Mouse (Mus musculus) cerebellum, adult 2 months (tissue): ENCODE measurements around the gene Olfr711. TPM values are rescaled to one million over a fixed set of nuclear protein-coding genes. Genes with fewer than 3 reads are reported as not detected.
"Not testable (repeated sequence)": the region's sequence is repeated elsewhere in the genome, so short reads cannot be mapped to it uniquely, and the experiment has no call there.

Source experiments
- DNase-seq, 2 experiments: peaks; one replicate each; pipeline ENCODE4 v3.0.0; 2021
- H3K27ac ChIP-seq: fragments of 200-500 bp; 2 replicates; pipeline ENCODE4 v1.5.1; 2012; ENCODE audit warnings: low read length, control low read depth, inconsistent platforms; ENCODE audit not compliant: insufficient read depth
- H3K27me3 ChIP-seq: fragments of 200-500 bp; 2 replicates; pipeline ENCODE4 v1.6.1; 2012; ENCODE audit warnings: inconsistent platforms, mild to moderate bottlenecking, low read length, moderate library complexity; ENCODE audit not compliant: control insufficient read depth, insufficient read depth
- H3K4me1 ChIP-seq: fragments of 200-500 bp; 2 replicates; pipeline ENCODE4 v1.6.1; 2011; ENCODE audit warnings: low read length; ENCODE audit not compliant: control insufficient read depth, insufficient read depth
- H3K4me3 ChIP-seq: fragments of 200-500 bp; replicated peaks from 2 replicates; pipeline ENCODE3; 2011; ENCODE audit warnings: mild to moderate bottlenecking, low read depth, low read length, control low read depth; ENCODE audit not compliant: insufficient read depth
- CTCF ChIP-seq: fragments of 200-500 bp; IDR thresholded peaks from 2 replicates; pipeline ENCODE4 v1.5.1; 2011; ENCODE audit warnings: low read depth, mild to moderate bottlenecking, control low read depth, low read length, moderate library complexity, borderline replicate concordance; ENCODE audit not compliant: insufficient read depth
- POLR2A ChIP-seq: fragments of 200-500 bp; IDR thresholded peaks from 2 replicates; pipeline ENCODE4 v1.6.1; 2011; ENCODE audit warnings: low read length, control low read depth, borderline replicate concordance; ENCODE audit not compliant: insufficient read depth
- WGBS: fragments of 180-500 bp; shearing (Covaris S2); methylation state at CpG from one replicate; pipeline ENCODE4 v1.1.7; 2018; 5-methylcytosine and 5-hydroxymethylcytosine counted together
- polyA plus RNA-seq: library from polyadenylated mRNA; depleted of rRNA; stranded (reverse); fragments of >200 nt; gene quantifications from 2 replicates; pipeline ENCODE4 v1.2.3, GENCODE M21; 2012; rRNA removed

Olfr711 gene
- polyA plus RNA-seq, result not detected in 2 replicates

DNA sequence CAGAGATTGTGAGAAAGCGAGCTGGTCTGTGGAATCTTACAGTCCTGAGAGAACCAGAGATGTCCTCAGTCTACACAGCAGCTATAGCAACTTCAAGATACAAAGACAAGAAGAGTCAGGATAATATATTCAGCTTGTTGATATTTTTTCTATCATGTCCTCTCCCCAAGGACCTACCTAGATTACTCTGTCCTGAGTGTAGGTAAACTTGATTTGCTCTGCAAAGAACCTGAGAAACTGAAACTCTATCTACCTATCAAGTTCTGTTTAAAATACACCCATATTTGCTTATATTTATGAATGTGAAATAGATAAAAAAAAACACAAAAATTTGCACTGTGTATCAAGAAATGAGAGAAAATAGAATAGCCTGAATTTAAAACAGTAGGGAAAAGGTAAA, at the start of gene Olfr711:
Gene Olfr711 (minus strand): TSS at position 101 of the 400 bp plus-strand sequence.
- Histone ChIP-seq H3K27me3 (no peaks in the 10 kb centered on the region), H3K4me1 (no peaks in the 10 kb centered on the region), H3K4me3 (no peak within 1 kb of the TSS), H3K27ac (no peak within 1 kb of the TSS)
- TF ChIP-seq POLR2A, result no peak
- no peak for TF ChIP-seq CTCF
- DNase-seq, result no peak
- WGBS, result 43% methylated on average over 1 of the region's 1 CpGs

DNA sequence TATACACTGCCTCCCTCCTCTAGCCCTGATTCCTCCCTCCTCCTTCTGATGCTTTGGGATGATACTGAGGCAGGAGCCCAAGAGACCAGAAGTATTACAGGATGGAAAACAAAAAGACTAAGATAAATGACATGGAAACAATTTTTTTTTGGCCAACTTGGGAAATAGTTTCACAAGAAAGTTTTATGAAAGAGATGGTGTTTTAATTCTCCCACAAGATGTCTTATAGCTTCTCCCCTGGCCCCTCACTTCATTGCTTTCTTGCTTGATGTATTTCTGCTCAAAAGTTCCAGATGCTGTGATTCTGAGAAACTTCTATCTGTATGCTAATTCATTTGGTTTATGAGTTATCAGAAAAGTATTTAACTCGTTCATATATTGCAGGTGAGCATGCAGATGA, 30.7 kb upstream of the Olfr711 start, which contains the start of gene Olfr2:
Gene Olfr2 (minus strand): TSS at position 101 of the 400 bp plus-strand sequence.
- H3K4me3 ChIP-seq, result no peak within 1 kb of the TSS
- DNase-seq, result no peak
- 40% methylated on average over 1 of the region's 1 CpGs for WGBS
- H3K27me3 ChIP-seq, result no peaks in the 10 kb centered on the region
- H3K4me1 ChIP-seq, result no peaks in the 10 kb centered on the region
- TF ChIP-seq CTCF, result no peak
- TF ChIP-seq POLR2A, result no peak
- no peak within 1 kb of the TSS for H3K27ac ChIP-seq

DNA sequence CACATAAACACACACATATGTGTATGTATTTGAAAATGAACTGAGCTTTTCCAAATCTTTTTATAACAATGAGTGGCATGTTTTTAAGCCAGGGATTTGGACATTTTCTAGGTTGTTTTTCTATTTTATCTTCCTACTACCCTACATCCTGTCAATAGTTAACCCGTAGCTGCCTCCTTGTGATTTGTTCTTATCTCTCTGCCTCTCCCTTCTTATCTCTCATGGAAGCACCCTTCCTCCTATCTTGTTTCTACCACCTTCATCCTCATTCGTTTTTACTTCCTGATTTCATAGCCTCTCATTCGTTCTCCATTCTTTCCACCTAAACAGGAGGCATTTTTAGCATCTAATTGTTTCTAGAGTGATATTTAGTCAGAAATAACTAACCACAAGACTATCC, 28.9 kb upstream of the Olfr711 start:
- Histone ChIP-seq H3K27ac (no peak overlapping the region), H3K4me3 (no peak overlapping the region), H3K27me3 (no peaks in the 10 kb centered on the region), H3K4me1 (no peaks in the 10 kb centered on the region)
- 62% methylated on average over 3 of the region's 3 CpGs for WGBS
- DNase-seq, result no peak
- TF ChIP-seq CTCF (no peak), POLR2A (no peak)

DNA sequence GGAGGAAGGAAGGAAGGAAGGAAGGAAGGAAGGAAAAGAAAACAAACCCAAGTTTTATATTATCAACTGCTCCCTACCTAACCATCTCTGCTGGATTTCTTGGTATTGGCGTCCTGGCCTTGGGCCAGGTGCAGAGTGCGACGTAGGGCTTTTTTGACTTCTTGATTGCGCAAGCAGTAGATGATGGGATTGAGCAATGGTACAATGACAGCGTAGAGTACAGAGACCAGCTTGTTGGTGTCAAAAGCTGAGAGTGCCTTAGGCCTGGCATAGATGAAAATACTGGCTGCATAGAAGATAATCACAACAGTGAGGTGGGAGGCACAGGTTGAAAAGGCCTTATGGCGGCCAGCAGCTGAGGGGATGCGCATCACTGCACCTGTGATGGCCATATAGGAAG, 25.5 kb upstream of the Olfr711 start:
- H3K27ac ChIP-seq, result no peak overlapping the region
- no peak overlapping the region for H3K4me3 ChIP-seq
- no peaks in the 10 kb centered on the region for H3K4me1 ChIP-seq
- 83% methylated on average over 7 of the region's 7 CpGs for WGBS
- H3K27me3 ChIP-seq, result no peaks in the 10 kb centered on the region
- TF ChIP-seq CTCF, result no peak
- TF ChIP-seq POLR2A, result no peak
- DNase-seq, result no peak

DNA sequence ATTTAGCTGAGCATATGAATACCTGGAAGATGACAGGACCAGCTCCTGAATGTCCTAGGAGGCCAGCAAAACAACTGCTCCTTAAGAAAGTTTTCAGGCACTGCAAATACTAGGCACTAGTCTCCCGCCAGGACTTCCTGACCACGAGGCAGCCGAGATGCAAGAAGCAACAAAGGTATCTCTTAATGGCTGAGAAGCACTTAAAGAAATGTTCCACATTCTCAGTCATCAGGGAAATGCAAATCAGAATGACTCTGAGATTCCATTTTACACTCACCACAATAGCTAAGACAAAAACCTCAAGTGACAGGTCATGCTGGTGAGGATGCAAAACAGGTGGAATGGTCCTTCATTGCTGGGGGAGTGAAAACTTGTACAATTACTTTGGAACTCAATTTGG, 10.0 kb upstream of the Olfr711 start:
- Histone ChIP-seq H3K4me1 (no peaks in the 10 kb centered on the region), H3K4me3 (no peak overlapping the region), H3K27ac (no peak overlapping the region), H3K27me3 (no peaks in the 10 kb centered on the region)
- TF ChIP-seq CTCF (no peak), POLR2A (no peak)
- 92% methylated on average over 3 of the region's 3 CpGs for WGBS
- DNase-seq, result no peak

DNA sequence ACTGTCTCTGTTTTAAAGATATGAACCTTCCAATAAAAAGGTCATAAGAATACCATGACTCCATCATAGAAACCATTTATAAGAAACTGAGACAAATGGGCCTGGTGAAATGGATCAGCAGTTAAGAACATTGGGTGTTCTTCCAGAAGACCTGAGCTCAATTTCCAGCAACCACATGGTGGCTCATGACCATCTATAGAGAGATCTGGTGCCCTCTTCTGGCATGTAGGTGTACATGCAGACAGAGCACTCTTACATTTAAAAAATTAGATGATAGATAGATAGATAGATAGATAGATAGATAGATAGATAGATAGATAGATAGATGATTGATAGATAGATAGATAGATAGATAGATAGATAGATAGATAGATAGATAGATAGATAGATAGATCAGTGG, 7.8 kb downstream of the Olfr711 start:
- H3K4me1 ChIP-seq, H3K4me3 ChIP-seq, H3K27me3 ChIP-seq, DNase-seq, H3K27ac ChIP-seq: not testable (repeated sequence)

DNA sequence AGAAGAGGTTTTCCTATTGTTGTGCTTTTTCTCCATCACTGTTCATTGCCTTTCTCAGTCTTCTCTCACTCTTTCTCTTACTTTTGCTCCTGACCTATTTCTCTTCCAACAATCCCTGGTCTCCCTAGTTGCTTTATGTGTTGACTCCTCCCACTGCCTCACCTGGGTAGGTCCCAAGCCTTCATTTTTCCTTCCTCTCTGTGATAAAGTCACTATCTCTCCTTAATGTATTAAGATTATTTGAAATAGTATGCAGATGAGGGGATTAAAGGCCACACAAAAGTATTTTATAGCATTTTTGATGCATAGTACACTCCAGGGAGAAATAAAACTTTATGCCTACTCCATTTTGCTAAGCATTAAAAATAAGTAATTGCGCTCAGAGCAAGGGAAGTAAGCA, 11.4 kb downstream of the Olfr711 start, which contains the start of gene Olfr6:
Gene Olfr6 (minus strand): TSS at position 101 of the 400 bp plus-strand sequence.
- no peak for DNase-seq
- H3K4me1 ChIP-seq, result no peaks in the 10 kb centered on the region
- H3K27ac ChIP-seq, result no peak within 1 kb of the TSS
- WGBS, result 83% methylated on average over 1 of the region's 1 CpGs
- TF ChIP-seq CTCF (no peak), POLR2A (no peak)
- no peak within 1 kb of the TSS for H3K4me3 ChIP-seq
- H3K27me3 ChIP-seq, result no peaks in the 10 kb centered on the region

DNA sequence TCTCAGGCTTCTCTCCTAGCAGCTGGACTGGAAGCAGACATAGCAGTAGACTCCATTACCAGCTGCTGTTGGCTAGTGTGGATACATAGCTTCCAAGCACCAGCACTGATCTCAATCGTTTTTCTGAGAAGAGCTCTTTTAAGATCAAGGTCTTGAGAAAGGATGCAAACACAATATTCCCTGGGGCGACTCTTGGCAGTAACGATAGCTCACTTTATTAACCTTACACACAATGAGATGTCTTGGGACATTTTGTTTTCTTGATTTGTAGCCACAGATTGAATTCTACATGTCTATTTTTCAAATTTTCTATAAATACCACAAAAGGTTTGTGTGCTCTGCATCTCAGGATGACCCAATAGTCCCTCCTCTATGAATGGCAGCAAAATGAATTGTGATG, 27.0 kb downstream of the Olfr711 start, which contains the start of gene Olfr710:
Gene Olfr710 (minus strand): TSS at position 101 of the 400 bp plus-strand sequence.
- no peak for TF ChIP-seq CTCF
- TF ChIP-seq POLR2A, result no peak
- WGBS, result 67% methylated on average over 3 of the region's 3 CpGs
- DNase-seq, result no peak

DNA sequence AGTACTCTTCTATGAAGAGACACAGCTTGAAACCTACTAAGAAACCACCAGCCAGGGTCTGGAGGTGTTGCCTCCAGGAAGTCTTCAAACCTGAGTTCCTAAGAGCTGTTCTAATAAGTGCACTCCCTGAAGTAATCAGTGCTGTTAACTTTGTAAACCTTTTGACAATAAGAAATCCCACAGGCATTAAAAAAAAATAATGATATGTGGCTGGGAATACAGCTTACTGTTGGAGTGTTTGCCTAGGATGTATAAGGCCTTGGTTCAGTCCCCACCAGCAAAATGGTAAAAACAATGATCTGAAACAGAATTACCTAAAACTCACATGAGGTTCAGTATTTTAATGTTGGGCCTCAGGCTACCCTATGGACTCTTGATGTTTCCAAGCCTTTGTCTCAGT, 43.1 kb downstream of the Olfr711 start, which contains the start of gene Olfr709-ps1:
Gene Olfr709-ps1 (minus strand): TSS at position 101 of the 400 bp plus-strand sequence.
- H3K27me3 ChIP-seq, result no peaks in the 10 kb centered on the region
- no peak within 1 kb of the TSS for H3K4me3 ChIP-seq
- H3K4me1 ChIP-seq, result no peaks in the 10 kb centered on the region
- H3K27ac ChIP-seq, result no peak within 1 kb of the TSS
- TF ChIP-seq POLR2A (no peak), CTCF (no peak)
- DNase-seq, result no peak

More for the DNA sequence above, 27.0 kb downstream of the Olfr711 start, which contains the start of gene Olfr710:
- Histone ChIP-seq H3K4me1 (no peaks in the 10 kb centered on the region), H3K27me3 (no peaks in the 10 kb centered on the region), H3K27ac (no peak within 1 kb of the TSS), H3K4me3 (no peak within 1 kb of the TSS)

DNA sequence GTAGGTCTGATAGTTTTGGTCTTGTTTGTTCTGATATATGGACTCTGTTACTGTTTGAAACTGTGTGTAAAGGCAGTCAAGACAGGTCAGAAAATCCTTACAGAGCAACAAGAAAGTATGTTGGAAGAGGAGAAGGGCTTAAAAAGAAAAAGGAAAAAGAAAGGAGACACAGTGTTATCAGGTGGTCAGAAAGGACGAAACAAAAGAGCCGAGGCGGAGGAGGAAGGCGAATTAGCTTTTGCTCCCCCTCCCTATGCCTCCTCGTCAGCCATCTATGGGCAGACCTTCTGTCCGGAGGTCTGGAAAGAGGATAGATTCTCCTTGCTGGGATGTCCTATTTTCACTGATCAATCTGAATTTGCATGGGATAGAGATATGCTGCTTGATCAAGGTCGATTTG, 54.3 kb downstream of the Olfr711 start:
- not testable (repeated sequence) for H3K27ac ChIP-seq, H3K4me3 ChIP-seq, H3K27me3 ChIP-seq, H3K4me1 ChIP-seq, DNase-seq
- 88% methylated on average over 7 of the region's 7 CpGs for WGBS
